Mouse (Mus musculus): Measurements from ENCODE around the gene Cep41.

The Cep41 gene

DNA sequence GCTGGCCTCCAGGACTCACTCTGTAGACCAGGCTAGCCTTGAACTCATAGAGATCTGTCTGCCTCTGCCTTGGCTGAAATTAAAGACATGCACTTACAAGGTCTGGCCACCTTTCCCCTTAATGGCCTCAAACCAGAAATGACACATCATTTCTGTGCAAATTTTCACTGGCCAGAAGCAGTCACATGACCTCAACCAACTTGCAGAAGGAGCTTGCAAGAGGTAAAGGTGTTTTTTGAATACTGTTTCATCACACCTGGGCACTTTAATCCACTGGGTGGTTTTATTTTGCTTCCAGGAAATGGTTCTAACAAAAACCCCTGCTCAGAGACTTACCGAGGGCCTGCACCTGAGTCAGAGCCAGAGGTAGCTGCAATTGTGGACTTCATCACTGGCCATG is 63.6 kb downstream of the Cep41 start:
- no peak for DNase-seq (ENCODE audit: low read depth in 2 of 2, low spot score in 2 of 2)

GRCm38 (mm10) chr6:30628152-30628551 is 65.4 kb downstream of the Cep41 start:
- no peak for DNase-seq (ENCODE audit: low read depth in 2 of 2, low spot score in 2 of 2)

GRCm38 (mm10) chr6:30624763-30625162 is 68.8 kb downstream of the Cep41 start:
- no peak for DNase-seq (ENCODE audit: low read depth in 2 of 2, low spot score in 2 of 2)

GRCm38 (mm10) chr6:30621986-30622389 is 71.6 kb downstream of the Cep41 start:
- no peak for DNase-seq (ENCODE audit: low read depth in 2 of 2, low spot score in 2 of 2)

DNA sequence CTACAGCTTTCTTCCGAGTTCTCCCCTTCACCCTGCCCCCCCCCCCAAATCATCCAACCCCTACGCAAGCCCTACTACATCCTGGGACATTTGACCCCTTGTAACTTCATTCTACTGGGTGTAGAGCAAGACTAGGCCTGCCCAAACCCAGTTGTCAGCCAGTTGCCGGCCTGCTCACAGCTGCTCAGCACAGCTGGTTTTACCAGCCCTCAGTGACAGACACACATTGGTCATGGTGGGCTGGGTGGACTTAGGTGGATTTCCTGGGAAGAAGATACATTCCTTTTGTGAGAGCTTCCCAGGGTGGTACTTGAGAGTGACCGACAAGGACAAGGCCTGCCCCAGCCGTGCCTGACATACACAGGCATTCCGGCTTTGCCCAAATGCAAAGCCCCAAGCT is 72.6 kb downstream of the Cep41 start:
- no peak for DNase-seq (ENCODE audit: low read depth in 2 of 2, low spot score in 2 of 2)

GRCm38 (mm10) chr6:30620591-30620990 is 73.0 kb downstream of the Cep41 start:
- DNase-seq (ENCODE audit: low read depth in 2 of 2, low spot score in 2 of 2), result no peak

GRCm38 (mm10) chr6:30619606-30620005 is 73.9 kb downstream of the Cep41 start:
- no peak for DNase-seq (ENCODE audit: low read depth in 2 of 2, low spot score in 2 of 2)

DNA sequence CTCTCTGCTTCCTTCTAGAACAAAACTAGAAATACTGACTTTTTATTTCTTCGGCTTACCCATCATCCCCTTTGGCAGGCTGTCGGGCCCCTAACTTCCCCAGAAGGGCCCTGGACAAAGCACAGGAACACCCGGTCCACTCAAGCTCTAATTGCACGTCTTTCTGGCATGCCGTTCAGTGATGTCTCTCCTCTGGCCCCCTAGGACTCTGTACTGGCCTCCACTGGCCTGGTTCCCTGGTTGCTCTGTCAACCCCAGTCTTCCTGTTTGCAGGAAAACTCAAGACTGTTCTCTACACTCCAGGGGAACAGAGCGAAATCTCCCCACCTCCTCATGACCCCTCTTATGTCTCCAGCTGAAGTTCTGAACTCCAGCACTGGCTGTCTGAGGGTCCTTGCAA is 74.8 kb downstream of the Cep41 start:
- no peak for DNase-seq (ENCODE audit: low read depth in 2 of 2, low spot score in 2 of 2)

- DNase-seq (ENCODE audit: low read depth in 2 of 2, low spot score in 2 of 2), result no peak
Observed at GRCm38 (mm10) chr6:30617959-30618590, 75.5 kb downstream of the Cep41 start.

DNA sequence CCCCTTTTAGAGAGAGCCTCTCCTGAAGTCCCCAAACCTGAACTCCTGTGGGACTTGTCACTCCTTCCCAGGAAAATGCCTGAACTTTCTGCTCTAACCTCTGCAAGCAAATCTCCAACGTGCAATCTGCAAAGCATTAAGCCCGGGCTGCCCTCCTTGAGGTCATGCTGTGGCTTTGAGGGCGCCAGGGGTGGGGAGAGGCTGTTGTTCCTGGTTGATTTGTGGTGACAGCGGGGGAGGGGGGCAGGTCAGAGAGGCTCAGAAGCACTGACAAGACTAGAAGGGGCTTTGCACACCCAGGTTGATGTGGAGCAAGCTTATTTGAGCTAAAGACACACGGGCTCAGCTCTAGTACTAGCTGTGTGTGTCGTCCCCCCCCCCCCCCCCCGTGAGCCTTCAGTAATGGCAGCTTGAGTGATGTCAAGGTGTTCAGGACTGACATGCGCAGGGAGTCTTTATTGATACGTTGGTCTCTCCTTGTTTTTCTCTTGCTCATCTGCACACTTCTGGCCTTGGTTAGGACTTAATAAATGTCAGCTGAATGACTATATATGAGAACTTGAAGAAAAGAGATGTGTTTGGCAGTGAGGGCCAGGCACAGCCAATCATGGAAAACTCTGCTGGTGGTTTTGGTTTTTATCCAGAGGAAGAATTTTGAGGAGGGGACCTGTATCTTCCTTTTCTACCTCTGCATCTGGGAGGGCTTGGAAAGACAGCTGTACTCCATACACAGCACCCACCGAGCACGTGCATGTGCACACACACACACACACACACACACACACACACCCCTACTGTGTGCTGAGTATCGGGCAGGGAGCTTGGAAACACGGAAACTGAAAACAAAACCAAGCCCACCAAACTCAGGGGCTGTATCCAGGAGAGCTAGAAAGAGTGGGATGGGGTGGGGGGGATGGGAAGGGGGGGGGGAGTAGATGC is 76.3 kb downstream of the Cep41 start:
- DNase-seq (ENCODE audit: low read depth in 2 of 2, low spot score in 2 of 2), result no peak

DNA sequence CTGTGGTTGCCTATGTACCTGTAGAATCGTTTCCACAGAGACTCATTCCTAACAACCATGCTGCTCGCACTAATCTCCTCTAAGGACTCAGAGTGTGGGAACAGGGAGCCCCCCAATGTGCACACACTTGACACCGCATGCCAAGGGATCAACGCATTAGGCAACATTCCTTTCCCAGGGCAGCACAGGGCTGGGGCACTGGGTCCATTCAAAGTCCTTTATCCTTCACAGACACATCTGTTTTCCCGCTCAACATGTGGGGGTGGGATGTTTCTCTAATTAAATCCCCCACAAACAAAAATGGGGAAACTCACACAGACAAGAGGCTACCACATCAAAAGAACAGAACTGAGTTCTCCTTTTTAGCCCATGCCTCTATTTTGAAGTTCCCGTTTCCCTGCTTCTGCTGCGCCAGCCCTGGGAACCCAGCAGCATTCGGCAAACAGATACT is 77.0 kb downstream of the Cep41 start:
- no peak for DNase-seq (ENCODE audit: low read depth in 2 of 2, low spot score in 2 of 2)

- DNase-seq (ENCODE audit: low read depth in 2 of 2, low spot score in 2 of 2), result no peak
Observed at GRCm38 (mm10) chr6:30615741-30616140, 77.8 kb downstream of the Cep41 start.

- no peak for DNase-seq (ENCODE audit: low read depth in 2 of 2, low spot score in 2 of 2)
Observed at GRCm38 (mm10) chr6:30614251-30614650, 79.3 kb downstream of the Cep41 start.

- no peak for DNase-seq (ENCODE audit: low read depth in 2 of 2, low spot score in 2 of 2)
Observed at GRCm38 (mm10) chr6:30611212-30611611, 82.3 kb downstream of the Cep41 start.

DNA sequence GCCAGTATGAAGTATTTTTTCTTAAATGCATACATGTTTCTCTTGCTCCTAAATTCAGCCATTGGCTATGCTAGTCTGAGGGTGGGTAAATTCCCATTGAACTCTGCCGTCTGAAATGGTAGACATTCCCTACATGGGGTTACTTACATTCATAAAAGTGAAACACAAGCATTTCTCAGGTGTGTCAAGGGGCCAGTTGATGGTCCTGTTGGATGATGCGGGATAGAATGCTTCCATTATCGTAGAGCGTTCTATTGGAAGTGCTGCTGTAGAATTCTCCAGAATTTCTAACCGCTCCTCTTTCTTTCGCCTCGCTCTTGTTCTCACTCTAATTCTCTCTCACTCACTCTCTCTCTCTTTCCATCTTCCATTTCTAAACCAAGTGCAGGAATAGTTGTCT is 82.8 kb downstream of the Cep41 start, which contains the start of gene Cpa5:
Gene Cpa5 (plus strand): TSS at position 301 of the 400 bp plus-strand sequence.
- no peak for DNase-seq (ENCODE audit: low read depth in 2 of 2, low spot score in 2 of 2)

DNA sequence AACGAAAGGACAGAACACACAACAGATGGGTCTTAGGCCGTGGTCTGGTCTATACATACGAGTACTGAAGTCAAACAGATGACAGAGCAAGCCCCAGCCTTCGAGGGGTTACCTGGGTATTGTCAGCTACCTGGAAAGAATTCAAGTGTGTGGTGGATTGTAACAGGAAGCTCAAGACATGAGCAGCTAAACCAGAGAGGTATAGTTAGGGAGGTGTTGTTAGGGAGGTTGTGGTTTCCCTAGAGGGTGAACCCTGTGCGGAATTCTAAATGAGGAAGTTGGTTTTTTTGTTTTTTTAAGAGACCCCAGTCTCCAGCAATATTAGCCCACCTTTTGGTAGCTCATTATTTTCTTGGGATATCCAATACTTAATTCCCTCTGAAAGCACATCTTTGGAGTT is 87.9 kb downstream of the Cep41 start:
- DNase-seq (ENCODE audit: low read depth in 2 of 2, low spot score in 2 of 2), result no peak

GRCm38 (mm10) chr6:30605111-30605510 is 88.4 kb downstream of the Cep41 start:
- no peak for DNase-seq (ENCODE audit: low read depth in 2 of 2, low spot score in 2 of 2)

- DNase-seq (ENCODE audit: low read depth in 2 of 2, low spot score in 2 of 2), result no peak
Observed at GRCm38 (mm10) chr6:30604342-30604867, 89.1 kb downstream of the Cep41 start.

Measured in CD8-positive naive resting alpha-beta T cell, adult 2 months (primary cell).